Mouse (Mus musculus): ENCODE data around the gene 2410015M20Rik.

- TF ChIP-seq CTCF (IDR thresholded peaks at IDR 0.05; ENCODE audit: low read depth), result no peak
- TF ChIP-seq EP300 (IDR thresholded peaks at IDR 0.05; ENCODE audit: low read depth), result no peak
Measured at GRCm38 (mm10) chr17:56614391-56615135, 5.0 kb upstream of the 2410015M20Rik start.
